Mouse (Mus musculus) brain, embryonic 14.5 days (tissue): ENCODE data around the gene Gm10803.

Source experiments
- CTCF ChIP-seq: fragments of 200-500 bp; IDR thresholded peaks from 2 replicates; pipeline ENCODE4 v1.5.1; 2012; ENCODE audit warnings: inconsistent platforms, mild to moderate bottlenecking, moderate library complexity, borderline replicate concordance; ENCODE audit not compliant: insufficient read depth, insufficient read length; ENCODE audit errors: extremely low read depth
- POLR2A ChIP-seq: fragments of 200-500 bp; IDR thresholded peaks from 2 replicates; pipeline ENCODE4 v1.6.1; 2012; ENCODE audit warnings: mild to moderate bottlenecking, inconsistent platforms, borderline replicate concordance; ENCODE audit not compliant: poor library complexity, insufficient read depth, insufficient read length, severe bottlenecking; ENCODE audit errors: extremely low read depth

- TF ChIP-seq CTCF (no peak), POLR2A (no peak)
Measured at GRCm38 (mm10) chr2:93593121-93593520, 32.8 kb downstream of the Gm10803 start.
